9 mouse cellular contexts compared by ENCODE assay signal in the genomic region with DNA sequence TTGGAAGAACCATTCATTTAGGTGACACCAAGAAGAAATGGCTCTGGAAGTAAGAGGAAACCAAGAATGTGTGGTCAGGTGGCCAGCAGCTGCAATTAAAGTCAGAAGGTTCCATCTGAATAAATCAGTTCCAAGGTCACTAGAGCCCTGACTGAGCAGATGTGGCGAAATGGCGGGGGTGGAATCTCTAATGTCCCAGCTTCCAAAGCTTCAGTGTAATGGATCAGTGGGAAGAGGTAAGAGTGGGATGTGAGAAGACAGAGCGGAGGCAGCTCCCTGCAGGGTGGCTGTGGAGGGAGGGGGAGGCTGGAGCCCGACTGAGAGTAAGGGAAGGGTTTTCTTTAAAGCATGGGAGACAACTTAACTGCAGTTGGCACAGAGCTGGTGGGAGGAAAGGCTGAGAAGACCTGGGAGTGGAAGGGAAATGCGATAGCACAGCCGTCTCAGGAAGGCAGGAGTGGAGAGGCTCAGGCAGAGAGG. TPM values are rescaled to one million over a fixed set of nuclear protein-coding genes. Genes with fewer than 3 reads are reported as not detected.
DNase-seq lines count a peak whose midpoint lies in the region; ATAC-seq and TF ChIP-seq lines count a peak whose summit lies in the region.
"Had no signal": no experiment of that assay in that cellular context is flagged by ENCODE, and none has a peak within 500 bp of the region (broad histone marks: within the 10 kb centered on the region; RNA-seq: fewer than 3 reads in every experiment).

No protein-coding gene starts in this region.

- TF ChIP-seq POLR2A in heart, adult 2 months (IDR thresholded peaks at IDR 0.05; ENCODE audit: insufficient read depth, low read depth, low read length) = no peak
- TF ChIP-seq POLR2A in spleen, adult 2 months (IDR thresholded peaks at IDR 0.05; ENCODE audit: low read depth, low read length) = no peak

- DNase-seq in heart, adult 2 months = peak in 1 of 2 experiments; percentile 29
- no peak for DNase-seq in heart, postnatal 4 days
- DNase-seq in spleen, adult 2 months (ENCODE audit: low read depth in 1 of 2, low spot score in 2 of 2) = no peak
- DNase-seq in spleen, adult 12 weeks (ENCODE audit: low spot score) = no peak
- DNase-seq in kidney, postnatal 0 days (ENCODE audit: low spot score) = peak; percentile 92
- DNase-seq in telencephalon, adult 2 months (ENCODE audit: low read depth, low spot score) = peak; percentile 93
- DNase-seq in ovary, postnatal 10 days (ENCODE audit: low spot score) = no peak

- 0 out of 2 replicates have a peak overlapping the region, but pooled peaks have one; percentile 23 for H3K9ac ChIP-seq in heart, adult 2 months (ENCODE audit: low read depth, low read length)
- H3K9ac ChIP-seq in kidney, postnatal 0 days (ENCODE audit: low read depth, low read length) = no peak overlapping the region
- H3K9ac ChIP-seq: liver, embryonic 15.5 days had no signal

- H3K4me3 ChIP-seq in heart, adult 2 months = no peak overlapping the region
- peak overlapping the region; percentile 12; the same call in 1 of the 2 replicates for H3K4me3 ChIP-seq in spleen, adult 2 months (ENCODE audit: extremely low read depth, insufficient read depth, insufficient read length)
- no peak overlapping the region for H3K4me3 ChIP-seq in kidney, postnatal 0 days (replicated peaks; ENCODE audit: low read depth, low read length)
- H3K4me3 ChIP-seq: liver, embryonic 15.5 days had no signal

- intact Hi-C loops in heart, adult 2 months (cut with DNase I) = no loop called here

- no peaks in the 10 kb centered on the region for H3K9me3 ChIP-seq in kidney, postnatal 0 days (replicated peaks; ENCODE audit: low read length)
- H3K9me3 ChIP-seq: liver, embryonic 15.5 days had no signal

- peak overlapping the region; percentile 36 for H3K27ac ChIP-seq in heart, adult 2 months
- peak overlapping the region; percentile 95 for H3K27ac ChIP-seq in spleen, adult 2 months (ENCODE audit: insufficient read depth, low read length)
- H3K27ac ChIP-seq in kidney, postnatal 0 days = peak overlapping the region; percentile 70

- H3K36me3 ChIP-seq in heart, adult 2 months (ENCODE audit: control insufficient read depth, insufficient read depth, low read length) = peaks cover 5% of the 10 kb centered on the region
- H3K36me3 ChIP-seq in spleen, adult 2 months (ENCODE audit: control insufficient read depth, insufficient read depth, low read length) = peaks cover 1% of the 10 kb centered on the region; the same call in 1 of the 2 replicates
- H3K36me3 ChIP-seq in kidney, postnatal 0 days (ENCODE audit: insufficient read depth, low read length) = no peaks in the 10 kb centered on the region

- no peak for TF ChIP-seq CTCF in heart, adult 2 months (IDR thresholded peaks at IDR 0.05)
- TF ChIP-seq CTCF in spleen, adult 2 months (IDR thresholded peaks at IDR 0.05; ENCODE audit: extremely low read depth, insufficient read depth, insufficient read length, insufficient replicate concordance) = no peak
- TF ChIP-seq CTCF in kidney, postnatal 0 days (IDR thresholded peaks at IDR 0.05; ENCODE audit: low read depth) = no peak

- 0 out of 2 replicates have a peak overlapping the region, but pooled peaks have one; percentile 28 for H3K4me2 ChIP-seq in kidney, postnatal 0 days (ENCODE audit: low read length)
- H3K4me2 ChIP-seq: liver, embryonic 15.5 days had no signal

- H3K27me3 ChIP-seq in heart, adult 2 months (ENCODE audit: control insufficient read depth, insufficient read depth, low read length) = no peaks in the 10 kb centered on the region
- H3K27me3 ChIP-seq in spleen, adult 2 months (ENCODE audit: control insufficient read depth, insufficient read depth, low read length) = no peaks in the 10 kb centered on the region
- H3K27me3 ChIP-seq in kidney, postnatal 0 days (ENCODE audit: insufficient read depth, low read length) = no peaks in the 10 kb centered on the region
- H3K27me3 ChIP-seq: liver, embryonic 15.5 days had no signal

- TF ChIP-seq EP300 in heart, adult 2 months (IDR thresholded peaks at IDR 0.05; ENCODE audit: insufficient read depth, low read depth, low read length) = no peak

- 32% methylated on average over 6 of the region's 6 CpGs for WGBS in heart, adult 2 months
- WGBS in spleen, adult 2 months = 58% methylated on average over 6 of the region's 6 CpGs
- WGBS in kidney, postnatal 0 days = 29% methylated on average over 6 of the region's 6 CpGs

- ATAC-seq in kidney, postnatal 0 days (replicated peaks; ENCODE audit: low FRiP score, low read depth) = peak; percentile 76
- ATAC-seq in erythroblast, adult 5-6 weeks (replicated peaks; ENCODE audit: low FRiP score, poor library complexity, severe bottlenecking) = no peak

- H3K79me2 ChIP-seq in heart, adult 2 months (replicated peaks; ENCODE audit: control insufficient read depth, insufficient read depth, low read length) = peaks cover 5% of the 10 kb centered on the region

- H3K4me1 ChIP-seq in heart, adult 2 months (ENCODE audit: control insufficient read depth, insufficient read depth, low read length) = peaks cover 20% of the 10 kb centered on the region
- peaks cover 34% of the 10 kb centered on the region for H3K4me1 ChIP-seq in spleen, adult 2 months (ENCODE audit: control insufficient read depth, insufficient read depth, insufficient read length)
- peaks cover 21% of the 10 kb centered on the region for H3K4me1 ChIP-seq in kidney, postnatal 0 days (replicated peaks; ENCODE audit: insufficient read depth, low read length)

RNA-seq across cellular contexts. Expression of a gene that starts 3.2 kb away (rescaled TPM):
- total RNA-seq in heart, adult 2 months (2021) = 100 to 1,000 TPM; 214 to 237 TPM
- polyA plus RNA-seq in heart, adult 2 months (2012; rRNA removed) = 344 and 361 TPM in 2 replicates
- total RNA-seq in heart, postnatal 4 days (2021) = 100 to 1,000 TPM; 204 to 207 TPM
- polyA plus RNA-seq in spleen, adult 2 months (2012; rRNA removed) = 138 and 179 TPM in 2 replicates
- polyA plus RNA-seq in kidney, postnatal 0 days (2015; fragmentation: Nextera tagmentation; extraction: Ambion mirVana) = 179 and 198 TPM in 2 replicates
- 15.0 and 25.0 TPM in 2 replicates for total RNA-seq in erythroblast, adult 5-6 weeks (2015; ENCODE audit: low replicate concordance)
- 23.4 and 25.2 TPM in 2 replicates for total RNA-seq in erythroblast, adult 5-6 weeks (2017; ENCODE audit: low replicate concordance)

RNA-seq across cellular contexts. Expression of a gene that starts 16.5 kb away (rescaled TPM):
- total RNA-seq in heart, adult 2 months (2021) = 100 to 1,000 TPM; 294 to 351 TPM
- 264 and 414 TPM in 2 replicates for polyA plus RNA-seq in heart, adult 2 months (2012; rRNA removed)
- total RNA-seq in heart, postnatal 4 days (2021) = 100 to 1,000 TPM; 239 to 253 TPM
- polyA plus RNA-seq in spleen, adult 2 months (2012; rRNA removed) = 400 and 443 TPM in 2 replicates
- polyA plus RNA-seq in kidney, postnatal 0 days (2015; fragmentation: Nextera tagmentation; extraction: Ambion mirVana) = 66.6 and 72.5 TPM in 2 replicates
- 1,365 and 1,400 TPM in 2 replicates for total RNA-seq in erythroblast, adult 5-6 weeks (2015; ENCODE audit: low replicate concordance)
- 1,814 and 2,055 TPM in 2 replicates for total RNA-seq in erythroblast, adult 5-6 weeks (2017; ENCODE audit: low replicate concordance)

RNA-seq across cellular contexts. Expression of a gene that starts 59.3 kb away (rescaled TPM):
- total RNA-seq in heart, adult 2 months (2021) = 10 to 100 TPM; 11.0 to 13.6 TPM
- polyA plus RNA-seq in heart, adult 2 months (2012; rRNA removed) = 10.2 and 11.0 TPM in 2 replicates
- total RNA-seq in heart, postnatal 4 days (2021) = 10 to 100 TPM; 13.1 to 14.0 TPM
- polyA plus RNA-seq in spleen, adult 2 months (2012; rRNA removed) = 57.9 and 67.7 TPM in 2 replicates
- polyA plus RNA-seq in kidney, postnatal 0 days (2015; fragmentation: Nextera tagmentation; extraction: Ambion mirVana) = 18.1 and 19.7 TPM in 2 replicates
- total RNA-seq in erythroblast, adult 5-6 weeks (2015; ENCODE audit: low replicate concordance) = 6.5 and 10.0 TPM in 2 replicates
- 5.5 and 8.8 TPM in 2 replicates for total RNA-seq in erythroblast, adult 5-6 weeks (2017; ENCODE audit: low replicate concordance)

Comparison
In these comparisons a context has a peak if more than half of its experiments do, and no peak if none do; other contexts are left out.
1. DNase-seq: peak in kidney, postnatal 0 days (single experiment) and telencephalon, adult 2 months (single experiment); none in heart, postnatal 4 days (single experiment), spleen, adult 2 months (0 of 2), spleen, adult 12 weeks (single experiment) and ovary, postnatal 10 days (single experiment).
2. H3K27ac ChIP-seq: peak in every context shown above with its lines; median percentile 95 in spleen, adult 2 months; 70 in kidney, postnatal 0 days; 36 in heart, adult 2 months.
3. RNA of a gene that starts 3.2 kb away (total RNA-seq): 214 to 237 TPM in heart, adult 2 months and 204 to 207 TPM in heart, postnatal 4 days; 15.0 to 25.2 TPM in erythroblast, adult 5-6 weeks; every median in the first group is over 4 times any median in the second.